Mouse (Mus musculus) forebrain, embryonic 11.5 days (tissue): ENCODE results near the gene Dhx15. TPM values are rescaled to one million over a fixed set of nuclear protein-coding genes. Genes with fewer than 3 reads are reported as not detected.

Source experiments
- ATAC-seq: fragments of 200-750 bp; cut with Nextera tagmentation; replicated peaks from 2 replicates; pipeline ENCODE4 v1.8.0; 2017; ENCODE audit warnings: moderate TSS enrichment; ENCODE audit not compliant: low FRiP score
- DNase-seq: peaks from one replicate; pipeline ENCODE4 v3.0.0-alpha.2; 2017; ENCODE audit warnings: low spot score
- H3K27ac ChIP-seq: fragments of 300-500 bp; sonication (generic); 2 replicates; pipeline ENCODE4 v1.5.1; 2014; ENCODE audit warnings: low read depth, low read length
- H3K27me3 ChIP-seq: fragments of 300-500 bp; sonication (generic); 2 replicates; pipeline ENCODE4 v1.6.1; 2014; ENCODE audit warnings: mild to moderate bottlenecking, low read length, mixed read lengths; ENCODE audit not compliant: control insufficient read depth, insufficient read depth
- H3K36me3 ChIP-seq: fragments of 300-500 bp; sonication (generic); 2 replicates; pipeline ENCODE4 v1.6.1; 2014; ENCODE audit warnings: mild to moderate bottlenecking, low read length, moderate library complexity, mixed read lengths; ENCODE audit not compliant: control insufficient read depth, insufficient read depth
- H3K4me1 ChIP-seq: fragments of 300-500 bp; sonication (generic); replicated peaks from 2 replicates; pipeline ENCODE4 v1.6.1; 2014; ENCODE audit warnings: low read length, mixed read lengths; ENCODE audit not compliant: control insufficient read depth, insufficient read depth
- H3K4me2 ChIP-seq: fragments of 300-500 bp; sonication (generic); 2 replicates; pipeline ENCODE4 v1.6.1; 2014; ENCODE audit warnings: low read depth, mild to moderate bottlenecking, low read length, moderate library complexity, mixed read lengths; ENCODE audit not compliant: severe bottlenecking
- H3K4me3 ChIP-seq: fragments of 300-500 bp; sonication (generic); 2 replicates; pipeline ENCODE4 v1.5.1; 2014; ENCODE audit warnings: low read depth, low read length
- H3K9ac ChIP-seq: fragments of 300-500 bp; sonication (generic); 2 replicates; pipeline ENCODE4 v1.6.1; 2014; ENCODE audit warnings: low read length
- H3K9me3 ChIP-seq: fragments of 300-500 bp; sonication (generic); 2 replicates; pipeline ENCODE4 v1.6.1; 2016; ENCODE audit warnings: low read length, mixed read lengths; ENCODE audit not compliant: control insufficient read depth
- WGBS: fragments of 180-500 bp; shearing (Covaris S2); extraction: QIAGEN DNeasy Blood & Tissue Kit; methylation state at CpG from one replicate; pipeline ENCODE4 v1.1.7; 2014; 5-methylcytosine and 5-hydroxymethylcytosine counted together
- polyA plus RNA-seq: library from polyadenylated mRNA; unstranded; fragments of >200 nt; fragmentation: Nextera tagmentation; extraction: Ambion mirVana; gene quantifications from 2 replicates; pipeline ENCODE4 v1.2.1, GENCODE M21; 2014

Dhx15 gene
- polyA plus RNA-seq, 1 experiment from 2014 or later, result 106 TPM

DNA sequence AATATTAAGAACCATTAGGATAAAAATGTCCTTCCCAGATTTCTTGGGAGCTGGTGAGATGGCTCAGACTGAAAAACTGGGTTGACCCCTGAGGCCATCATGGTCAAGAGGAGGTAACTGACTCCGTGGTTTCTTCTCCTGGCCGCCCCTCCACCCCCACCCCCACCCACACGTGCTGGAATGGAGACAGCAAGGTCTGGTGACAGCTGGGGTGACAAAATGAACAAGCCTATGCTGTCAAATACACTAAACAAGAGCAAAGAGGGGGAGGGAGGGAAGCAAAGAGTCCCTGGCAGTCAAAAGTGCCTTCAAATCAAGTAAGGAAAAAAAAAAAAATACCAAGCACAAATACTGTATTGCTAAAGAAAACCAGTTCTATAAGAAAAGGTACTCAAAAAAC lies 2.1 kb downstream of the Dhx15 start:
- Histone ChIP-seq H3K36me3 (no peaks in the 10 kb centered on the region; the same call in 1 of the 2 replicates), H3K4me2 (peak overlapping the region; percentile 56; the same call in 1 of the 2 replicates), H3K9me3 (no peaks in the 10 kb centered on the region), H3K4me1 (peaks cover 5% of the 10 kb centered on the region; the same call in 1 of the 2 replicates), H3K9ac (no peak overlapping the region; the same call in 1 of the 2 replicates), H3K4me3 (peak overlapping the region; percentile 96), H3K27ac (no peak overlapping the region), H3K27me3 (no peaks in the 10 kb centered on the region)
- ATAC-seq (no peak), DNase-seq (no peak)
- WGBS, result 44% methylated on average over 3 of the region's 3 CpGs

DNA sequence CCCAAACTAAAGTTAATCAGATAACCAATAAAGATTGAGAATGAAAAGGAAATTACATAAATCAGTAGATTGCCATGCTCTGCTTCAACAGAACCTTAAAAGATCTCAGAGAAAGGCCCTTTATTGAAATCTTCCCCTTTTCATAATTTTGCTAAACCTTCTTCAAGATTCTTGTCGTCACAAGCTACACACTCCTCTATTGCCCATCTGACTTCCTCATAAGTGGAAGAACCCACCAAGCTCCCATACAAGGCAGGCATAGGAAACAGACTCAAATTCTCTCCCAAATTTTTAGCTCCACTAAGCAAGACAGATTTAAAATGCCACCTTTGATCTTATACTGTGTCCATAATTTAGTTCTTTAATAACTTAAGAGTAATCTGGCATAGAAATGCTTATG lies 13.0 kb downstream of the Dhx15 start:
- H3K27me3 ChIP-seq, result no peaks in the 10 kb centered on the region
- no peak overlapping the region for H3K4me2 ChIP-seq
- no peaks in the 10 kb centered on the region for H3K4me1 ChIP-seq
- H3K27ac ChIP-seq, result no peak overlapping the region
- H3K9me3 ChIP-seq, result no peaks in the 10 kb centered on the region
- WGBS, result 84% methylated on average over 1 of the region's 1 CpGs
- no peak for DNase-seq
- peaks cover 2% of the 10 kb centered on the region; the same call in 1 of the 2 replicates for H3K36me3 ChIP-seq
- ATAC-seq, result no peak
- H3K9ac ChIP-seq, result no peak overlapping the region
- no peak overlapping the region for H3K4me3 ChIP-seq

DNA sequence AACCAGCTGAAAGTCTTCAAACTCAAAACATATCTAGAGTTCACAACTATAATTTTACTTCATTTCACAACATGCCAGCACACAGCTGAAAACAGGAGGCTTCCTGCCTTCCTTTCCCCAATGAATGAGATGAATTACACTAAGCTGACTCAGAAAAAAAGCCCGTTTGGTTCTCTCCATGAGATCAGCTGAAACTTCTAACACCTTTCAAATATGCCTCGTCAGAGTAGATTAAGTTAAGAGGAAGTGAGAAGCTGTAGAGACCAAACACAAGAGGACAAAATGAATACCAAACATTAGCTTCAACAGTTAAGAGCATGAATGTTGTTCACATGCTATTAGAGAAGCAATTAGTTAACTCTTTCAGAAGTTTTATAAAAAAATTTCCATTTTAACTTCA lies 21.8 kb downstream of the Dhx15 start:
- ATAC-seq (no peak), DNase-seq (no peak)
- WGBS, result 35% methylated on average over 2 of the region's 2 CpGs
- Histone ChIP-seq H3K27ac (no peak overlapping the region), H3K9me3 (no peaks in the 10 kb centered on the region), H3K27me3 (no peaks in the 10 kb centered on the region), H3K36me3 (peaks cover 2% of the 10 kb centered on the region; the same call in 1 of the 2 replicates), H3K9ac (no peak overlapping the region), H3K4me2 (no peak overlapping the region), H3K4me1 (no peaks in the 10 kb centered on the region), H3K4me3 (no peak overlapping the region)

DNA sequence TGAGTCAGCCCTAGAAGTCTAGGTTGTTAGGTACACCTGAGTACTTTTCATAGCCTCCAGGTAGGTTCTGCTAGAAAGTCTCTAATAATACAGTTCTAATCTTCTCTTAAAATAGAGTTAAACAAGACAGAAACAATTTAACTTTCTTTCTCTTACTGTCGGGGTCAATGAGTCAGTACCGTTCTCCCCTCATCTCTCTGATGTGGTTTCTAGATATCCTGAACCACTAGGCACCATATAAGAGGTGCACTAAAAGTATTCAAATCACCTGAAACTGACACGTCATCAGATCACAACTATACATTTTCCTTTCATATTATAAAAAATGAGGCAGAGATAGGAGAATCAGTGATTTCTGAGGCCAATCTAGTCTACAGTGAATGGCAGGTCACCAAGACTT lies 41.2 kb downstream of the Dhx15 start:
- no peaks in the 10 kb centered on the region for H3K9me3 ChIP-seq
- H3K4me3 ChIP-seq, result no peak overlapping the region
- no peak overlapping the region for H3K4me2 ChIP-seq
- no peaks in the 10 kb centered on the region for H3K4me1 ChIP-seq
- ATAC-seq (no peak), DNase-seq (no peak)
- 98% methylated on average over 3 of the region's 3 CpGs for WGBS
- no peak overlapping the region for H3K27ac ChIP-seq
- H3K36me3 ChIP-seq, result peaks cover 3% of the 10 kb centered on the region; the same call in 1 of the 2 replicates
- H3K27me3 ChIP-seq, result no peaks in the 10 kb centered on the region
- no peak overlapping the region for H3K9ac ChIP-seq

DNA sequence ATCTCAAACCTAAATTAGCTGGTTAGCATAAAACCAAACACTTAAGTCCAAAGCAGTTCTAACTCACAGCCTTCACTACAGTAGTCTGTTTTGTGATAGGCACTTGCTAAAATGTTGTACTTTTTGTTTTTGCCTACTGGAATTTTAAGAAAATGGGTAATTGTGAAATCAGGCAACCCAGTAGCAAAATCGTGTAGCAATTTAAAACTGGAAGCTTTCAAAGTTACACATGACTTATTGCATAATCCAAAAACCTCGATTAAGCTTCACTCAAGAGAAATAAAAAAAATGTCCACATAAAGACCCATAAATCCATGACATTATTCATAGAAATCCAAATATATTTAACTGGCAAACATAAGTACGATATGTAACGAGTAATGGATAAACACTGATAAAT lies 43.2 kb downstream of the Dhx15 start:
- Histone ChIP-seq H3K27ac (no peak overlapping the region), H3K4me2 (no peak overlapping the region), H3K27me3 (no peaks in the 10 kb centered on the region), H3K9ac (no peak overlapping the region), H3K36me3 (peaks cover 3% of the 10 kb centered on the region; the same call in 1 of the 2 replicates), H3K9me3 (no peaks in the 10 kb centered on the region), H3K4me1 (no peaks in the 10 kb centered on the region), H3K4me3 (no peak overlapping the region)
- DNase-seq, result no peak
- ATAC-seq, result no peak
- 90% methylated on average over 4 of the region's 4 CpGs for WGBS

DNA sequence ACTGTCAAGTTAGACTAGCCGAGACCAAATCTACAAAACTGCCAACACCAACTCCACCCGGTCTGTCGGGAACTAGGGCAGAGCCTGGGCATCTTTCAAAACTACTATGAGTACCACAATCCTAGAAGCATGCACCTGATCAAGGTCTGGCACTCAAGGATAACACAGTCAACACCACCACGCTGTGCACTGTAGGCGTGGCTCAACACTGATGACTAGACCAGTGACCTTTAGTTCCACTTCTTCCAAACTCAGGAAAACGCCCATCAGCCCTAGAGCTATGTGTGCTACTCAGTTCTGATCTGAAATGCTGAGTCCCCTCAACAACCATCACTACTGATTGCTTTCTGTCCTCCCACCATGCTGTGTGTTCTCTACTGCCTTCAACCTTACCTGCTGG lies 44.6 kb downstream of the Dhx15 start:
- 95% methylated on average over 6 of the region's 6 CpGs for WGBS
- Histone ChIP-seq H3K4me2 (no peak overlapping the region), H3K36me3 (0 out of 2 replicates have a peak, but pooled peaks cover 3% of the 10 kb centered on the region), H3K4me1 (no peaks in the 10 kb centered on the region), H3K9ac (no peak overlapping the region), H3K27ac (no peak overlapping the region), H3K4me3 (no peak overlapping the region), H3K9me3 (no peaks in the 10 kb centered on the region), H3K27me3 (no peaks in the 10 kb centered on the region)
- DNase-seq (no peak), ATAC-seq (no peak; the same call in 1 of the 2 replicates)

DNA sequence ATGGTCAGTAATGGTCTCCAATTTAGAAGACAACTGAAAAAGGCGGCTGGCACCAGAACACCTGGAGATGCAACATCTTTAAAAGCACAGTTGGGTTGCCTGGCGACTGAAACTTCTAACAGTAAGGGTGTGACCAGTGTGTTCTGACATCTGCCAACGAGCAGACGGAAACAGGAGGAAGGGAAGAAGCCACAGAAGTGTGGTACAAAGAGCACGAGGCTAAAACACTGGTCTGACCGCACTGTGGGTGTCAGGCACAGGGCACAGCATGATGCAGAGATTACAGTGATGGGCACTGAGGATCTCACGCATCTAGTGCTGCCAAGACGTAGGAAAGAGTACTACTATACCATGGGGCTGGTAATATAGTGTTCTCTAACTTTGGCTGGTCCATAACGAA lies 48.4 kb downstream of the Dhx15 start:
- ATAC-seq (no peak), DNase-seq (no peak)
- H3K4me3 ChIP-seq, result no peak overlapping the region
- no peaks in the 10 kb centered on the region for H3K36me3 ChIP-seq
- 91% methylated on average over 9 of the region's 9 CpGs for WGBS
- H3K9me3 ChIP-seq, result no peaks in the 10 kb centered on the region
- H3K9ac ChIP-seq, result no peak overlapping the region
- H3K4me1 ChIP-seq, result no peaks in the 10 kb centered on the region
- H3K4me2 ChIP-seq, result no peak overlapping the region
- no peak overlapping the region for H3K27ac ChIP-seq
- H3K27me3 ChIP-seq, result no peaks in the 10 kb centered on the region

DNA sequence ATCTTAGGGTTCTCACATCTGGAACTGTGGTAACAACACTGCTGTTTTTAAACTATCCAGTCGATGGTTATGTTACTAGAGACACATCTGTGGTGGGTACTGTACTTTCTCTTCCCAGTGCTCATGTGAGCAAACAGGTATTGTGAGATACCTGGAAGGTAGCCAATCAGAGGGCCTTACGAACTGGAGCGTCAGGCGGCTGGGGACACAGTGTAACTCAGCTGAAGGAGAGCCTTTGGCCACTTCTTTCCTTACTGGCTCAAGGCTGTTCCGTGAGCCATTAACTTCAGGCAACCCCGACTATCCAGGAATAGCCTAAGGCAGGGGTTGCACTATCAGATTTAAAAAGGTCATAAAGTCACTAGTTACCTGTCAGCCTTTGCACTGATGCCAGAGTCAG lies 51.5 kb downstream of the Dhx15 start:
- Histone ChIP-seq H3K4me2 (no peak overlapping the region), H3K4me3 (no peak overlapping the region), H3K36me3 (no peaks in the 10 kb centered on the region), H3K9me3 (no peaks in the 10 kb centered on the region), H3K4me1 (no peaks in the 10 kb centered on the region), H3K27me3 (no peaks in the 10 kb centered on the region), H3K27ac (no peak overlapping the region), H3K9ac (no peak overlapping the region)
- no peak for DNase-seq
- WGBS, result 94% methylated on average over 6 of the region's 6 CpGs
- no peak for ATAC-seq

DNA sequence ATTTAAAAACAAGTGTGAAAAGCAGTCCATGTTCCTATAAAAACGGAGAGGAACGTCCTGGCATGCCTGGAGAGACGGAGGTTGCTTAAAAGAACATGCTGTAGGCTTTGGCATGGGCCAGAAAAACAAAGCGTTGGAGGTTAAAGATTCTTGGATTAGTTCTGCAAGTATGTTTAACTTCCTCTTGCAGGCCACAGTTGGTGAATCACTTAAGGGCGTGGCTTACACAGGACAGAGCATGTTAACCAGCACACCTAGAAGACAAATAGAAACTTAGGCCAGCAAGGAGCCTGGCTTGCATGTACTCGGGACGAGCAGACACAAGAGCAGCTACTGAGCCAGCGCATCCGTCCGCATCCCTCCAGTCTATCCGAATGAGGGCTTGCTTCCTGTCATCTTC lies 52.2 kb downstream of the Dhx15 start:
- H3K9me3 ChIP-seq, result no peaks in the 10 kb centered on the region
- ATAC-seq (no peak), DNase-seq (no peak)
- WGBS, result 94% methylated on average over 11 of the region's 11 CpGs
- no peaks in the 10 kb centered on the region for H3K27me3 ChIP-seq
- H3K9ac ChIP-seq, result no peak overlapping the region
- no peak overlapping the region for H3K4me2 ChIP-seq
- H3K36me3 ChIP-seq, result no peaks in the 10 kb centered on the region
- no peaks in the 10 kb centered on the region for H3K4me1 ChIP-seq
- no peak overlapping the region for H3K27ac ChIP-seq
- no peak overlapping the region for H3K4me3 ChIP-seq
